Mouse (Mus musculus) liver, postnatal 0 days (tissue): ENCODE results near the gene Olfr577.

ENCODE experiments used
- CTCF ChIP-seq: sonication (generic); IDR thresholded peaks from 2 replicates; pipeline ENCODE4 v1.5.1; 2016; ENCODE audit warnings: antibody characterized with exemption, low read depth
- EP300 ChIP-seq: IDR thresholded peaks from 2 replicates; pipeline ENCODE4 v1.6.1; 2016; ENCODE audit warnings: antibody characterized with exemption, low read depth, mild to moderate bottlenecking

DNA sequence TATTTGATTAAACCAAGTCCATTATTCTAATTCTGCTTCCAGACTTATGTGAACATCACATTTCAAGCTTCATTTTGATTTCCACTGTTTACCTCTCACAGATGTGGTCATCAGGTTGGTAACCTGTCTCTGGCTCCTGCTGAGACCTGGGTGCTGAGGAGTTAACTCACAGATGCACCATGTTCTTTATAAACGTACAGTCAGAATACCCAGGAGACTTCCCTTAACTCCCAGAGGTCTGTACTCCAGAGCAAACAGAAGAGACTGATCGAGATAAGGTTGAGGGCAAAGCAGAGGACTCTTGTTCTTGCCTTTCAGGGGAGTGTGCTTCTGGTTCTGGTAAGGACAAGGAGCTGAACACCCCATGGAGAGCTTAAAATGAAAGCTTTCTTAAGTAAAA is 13.4 kb downstream of the Olfr577 start, which contains the start of gene Olfr576:
- TF ChIP-seq CTCF (no peak), EP300 (no peak)
